ENCODE assay signal across 14 mouse cellular contexts in genomic region chr14:122882201-122882639, GRCm38 (mm10). TPM values are rescaled to one million over a fixed set of nuclear protein-coding genes. Genes with fewer than 3 reads are reported as not detected.
DNase-seq lines count a peak whose midpoint lies in the region; ATAC-seq lines count a peak whose summit lies in the region.
"Had no signal": no experiment of that assay in that cellular context is flagged by ENCODE, and none has a peak within 500 bp of the region (broad histone marks: within the 10 kb centered on the region; RNA-seq: fewer than 3 reads in every experiment).

No protein-coding gene starts in this region.

- H3K27me3 ChIP-seq in kidney, embryonic 14.5 days (ENCODE audit: control insufficient read depth, insufficient read depth, low read length): no peaks in the 10 kb centered on the region
- no peaks in the 10 kb centered on the region for H3K27me3 ChIP-seq in forebrain, embryonic 11.5 days (ENCODE audit: control insufficient read depth, insufficient read depth, low read length)
- H3K27me3 ChIP-seq in limb, embryonic 10.5 days (ENCODE audit: low read depth, poor library complexity, severe bottlenecking): no peaks in the 10 kb centered on the region
- H3K27me3 ChIP-seq in neural tube, embryonic 15.5 days (replicated peaks): peaks cover 7% of the 10 kb centered on the region
- H3K27me3 ChIP-seq: embryonic facial prominence, embryonic 13.5 days had no signal

- 0 out of 2 replicates have a peak, but pooled peaks cover 8% of the 10 kb centered on the region for H3K4me1 ChIP-seq in kidney, embryonic 14.5 days (ENCODE audit: control insufficient read depth, insufficient read depth, low read length)
- peaks cover 22% of the 10 kb centered on the region; the same call in 1 of the 2 replicates for H3K4me1 ChIP-seq in forebrain, embryonic 11.5 days (replicated peaks; ENCODE audit: control insufficient read depth, insufficient read depth, low read length)
- H3K4me1 ChIP-seq in limb, embryonic 10.5 days: peaks cover 50% of the 10 kb centered on the region
- peaks cover 27% of the 10 kb centered on the region for H3K4me1 ChIP-seq in neural tube, embryonic 15.5 days

- H3K9ac ChIP-seq in kidney, embryonic 14.5 days (ENCODE audit: low read depth, low read length): no peak overlapping the region
- H3K9ac ChIP-seq in forebrain, embryonic 11.5 days (ENCODE audit: low read length): no peak overlapping the region
- H3K9ac ChIP-seq in neural tube, embryonic 15.5 days (replicated peaks): no peak overlapping the region
- H3K9ac ChIP-seq: embryonic facial prominence, embryonic 13.5 days had no signal

- WGBS in kidney, embryonic 14.5 days: 59% methylated on average over 9 of the region's 9 CpGs
- WGBS in forebrain, embryonic 11.5 days: 42% methylated on average over 9 of the region's 9 CpGs
- WGBS in limb, embryonic 10.5 days: 56% methylated on average over 9 of the region's 9 CpGs
- 32% methylated on average over 9 of the region's 9 CpGs for WGBS in neural tube, embryonic 15.5 days

- no peak for DNase-seq in kidney, postnatal 14 days
- DNase-seq in forebrain, embryonic 11.5 days (ENCODE audit: low spot score): no peak
- peak; percentile 42 for DNase-seq in limb, embryonic 10.5 days (ENCODE audit: low spot score)
- DNase-seq in T-cell, adult 2 months (ENCODE audit: low spot score): no peak
- DNase-seq in gastrocnemius, postnatal 36 days: no peak
- no peak for DNase-seq in lung, postnatal 14 days
- DNase-seq: gastrocnemius, postnatal 14 days; heart, postnatal 36 days; kidney, postnatal 10 days; liver had no signal

- H3K4me2 ChIP-seq in kidney, embryonic 14.5 days (replicated peaks; ENCODE audit: low read depth, low read length): no peak overlapping the region
- H3K4me2 ChIP-seq in forebrain, embryonic 11.5 days (ENCODE audit: low read depth, low read length, severe bottlenecking): no peak overlapping the region
- H3K4me2 ChIP-seq in neural tube, embryonic 15.5 days: no peak overlapping the region
- H3K4me2 ChIP-seq: embryonic facial prominence, embryonic 13.5 days had no signal

- 0 out of 2 replicates have a peak, but pooled peaks cover 2% of the 10 kb centered on the region for H3K36me3 ChIP-seq in kidney, embryonic 14.5 days (ENCODE audit: control insufficient read depth, insufficient read depth, low read length)
- H3K36me3 ChIP-seq in forebrain, embryonic 11.5 days (ENCODE audit: control insufficient read depth, insufficient read depth, low read length): no peaks in the 10 kb centered on the region
- H3K36me3 ChIP-seq in limb, embryonic 10.5 days: no peaks in the 10 kb centered on the region
- no peaks in the 10 kb centered on the region for H3K36me3 ChIP-seq in neural tube, embryonic 15.5 days

- no peak overlapping the region for H3K4me3 ChIP-seq in kidney, embryonic 14.5 days (ENCODE audit: low read length)
- no peak overlapping the region for H3K4me3 ChIP-seq in forebrain, embryonic 11.5 days (ENCODE audit: low read depth, low read length)
- no peak overlapping the region for H3K4me3 ChIP-seq in limb, embryonic 10.5 days
- no peak overlapping the region for H3K4me3 ChIP-seq in neural tube, embryonic 15.5 days (replicated peaks)
- H3K4me3 ChIP-seq: embryonic facial prominence, embryonic 13.5 days had no signal

- no peaks in the 10 kb centered on the region for H3K9me3 ChIP-seq in kidney, embryonic 14.5 days (ENCODE audit: control insufficient read depth, low read length)
- H3K9me3 ChIP-seq in forebrain, embryonic 11.5 days (ENCODE audit: control insufficient read depth, low read length): no peaks in the 10 kb centered on the region
- no peaks in the 10 kb centered on the region for H3K9me3 ChIP-seq in limb, embryonic 10.5 days (replicated peaks)
- no peaks in the 10 kb centered on the region for H3K9me3 ChIP-seq in neural tube, embryonic 15.5 days (replicated peaks)
- H3K9me3 ChIP-seq: embryonic facial prominence, embryonic 13.5 days had no signal

- no peak overlapping the region for H3K27ac ChIP-seq in kidney, embryonic 14.5 days (ENCODE audit: low read depth, low read length)
- H3K27ac ChIP-seq in forebrain, embryonic 11.5 days (ENCODE audit: low read depth, low read length): no peak overlapping the region
- H3K27ac ChIP-seq in limb, embryonic 10.5 days: peak overlapping the region; percentile 75
- peak overlapping the region; percentile 47; the same call in 1 of the 2 replicates for H3K27ac ChIP-seq in neural tube, embryonic 15.5 days (replicated peaks)
- H3K27ac ChIP-seq: embryonic facial prominence, embryonic 13.5 days; macrophage had no signal

- intact Hi-C loops in gastrocnemius, postnatal 36 days (cut with DNase I): loop anchor here (10.0 kb wide), 1 partner anchor 687 kb away; no protein-coding TSS in a partner anchor

- ATAC-seq in kidney, embryonic 14.5 days (ENCODE audit: low FRiP score, low TSS enrichment): 0 out of 2 replicates have a peak, but pooled peaks have one; percentile 17
- ATAC-seq in forebrain, embryonic 11.5 days (replicated peaks; ENCODE audit: low FRiP score): peak; percentile 51
- peak; percentile 39 for ATAC-seq in neural tube, embryonic 15.5 days (ENCODE audit: low FRiP score)

RNA-seq across cellular contexts. Expression of gene Ggact, which starts 31.3 kb away (rescaled TPM):
- polyA plus RNA-seq in kidney, embryonic 14.5 days (2014; fragmentation: Nextera tagmentation; extraction: Ambion mirVana): 14.2 and 16.4 TPM in 2 replicates
- 5.9 and 6.5 TPM in 2 replicates for polyA plus RNA-seq in forebrain, embryonic 11.5 days (2014; fragmentation: Nextera tagmentation; extraction: Ambion mirVana)
- polyA plus RNA-seq in limb, embryonic 10.5 days (2016; fragmentation: Nextera tagmentation; extraction: Ambion mirVana): 8.0 and 8.8 TPM in 2 replicates
- polyA plus RNA-seq in neural tube, embryonic 15.5 days (2015; fragmentation: Nextera tagmentation; extraction: Ambion mirVana): 9.6 and 13.0 TPM in 2 replicates
- 10 to 100 TPM; 12.8 to 14.7 TPM for total RNA-seq in gastrocnemius, postnatal 36 days (2021)

Comparison
In these comparisons a context has a peak if more than half of its experiments do, and no peak if none do; other contexts are left out.
1. H3K27ac ChIP-seq: peak in limb, embryonic 10.5 days (single experiment) and neural tube, embryonic 15.5 days (single experiment); none in kidney, embryonic 14.5 days (single experiment) and forebrain, embryonic 11.5 days (single experiment).
2. Peak in every context shown above with its lines, with median percentiles within 50 percentile points of each other: ATAC-seq.